Mouse (Mus musculus): ENCODE results near the gene Ints13.
A peak's percentile ranks its signal among the peaks of the same experiment; 100 is the strongest.
"Not testable (repeated sequence)": the region's sequence is repeated elsewhere in the genome, so short reads cannot be mapped to it uniquely, and the experiment has no call there.

Gene Ints13

GRCm38 (mm10) chr6:146577310-146578109, at the start of gene Ints13:
Gene Ints13, minus strand, starts transcription at chr6:146577835.
- DNase-seq (ENCODE audit: low read depth, low spot score) = peak; percentile 96

GRCm38 (mm10) chr6:146616670-146617069, 39.0 kb upstream of the Ints13 start:
- DNase-seq (ENCODE audit: low read depth, low spot score) = no peak

- no peak for DNase-seq (ENCODE audit: low read depth, low spot score)
These were observed 38.3 kb upstream of the Ints13 start for GRCm38 (mm10) chr6:146615891-146616290.

- DNase-seq (ENCODE audit: low read depth, low spot score) = no peak
These were observed 36.9 kb upstream of the Ints13 start for GRCm38 (mm10) chr6:146614541-146614940.

- no peak for DNase-seq (ENCODE audit: low read depth, low spot score)
These were observed 36.3 kb upstream of the Ints13 start for GRCm38 (mm10) chr6:146613907-146614306.

GRCm38 (mm10) chr6:146612736-146613135, 35.1 kb upstream of the Ints13 start:
- no peak for DNase-seq (ENCODE audit: low read depth, low spot score)

- DNase-seq (ENCODE audit: low read depth, low spot score) = no peak
These were observed 34.3 kb upstream of the Ints13 start for GRCm38 (mm10) chr6:146611897-146612296.

- DNase-seq (ENCODE audit: low read depth, low spot score) = no peak
These were observed 33.8 kb upstream of the Ints13 start for GRCm38 (mm10) chr6:146611385-146611784.

GRCm38 (mm10) chr6:146603651-146604050, 26.0 kb upstream of the Ints13 start:
- no peak for DNase-seq (ENCODE audit: low read depth, low spot score)

GRCm38 (mm10) chr6:146602601-146603000, 25.0 kb upstream of the Ints13 start:
- DNase-seq (ENCODE audit: low read depth, low spot score) = no peak

- DNase-seq (ENCODE audit: low read depth, low spot score) = no peak
These were observed 7.5 kb upstream of the Ints13 start for GRCm38 (mm10) chr6:146585134-146585533.

- no peak for DNase-seq (ENCODE audit: low read depth, low spot score)
These were observed 5.9 kb upstream of the Ints13 start for GRCm38 (mm10) chr6:146583366-146584046.

GRCm38 (mm10) chr6:146580381-146580926, 2.8 kb upstream of the Ints13 start:
- DNase-seq (ENCODE audit: low read depth, low spot score) = no peak

- no peak for DNase-seq (ENCODE audit: low read depth, low spot score)
These were observed 951 bp upstream of the Ints13 start for GRCm38 (mm10) chr6:146578586-146578985.

GRCm38 (mm10) chr6:146578111-146578531, 486 bp upstream of the Ints13 start:
- DNase-seq (ENCODE audit: low read depth, low spot score) = no peak

- DNase-seq (ENCODE audit: low read depth, low spot score) = no peak
These were observed 732 bp downstream of the Ints13 start, which contains the start of gene Fgfr1op2 for GRCm38 (mm10) chr6:146576903-146577302. Gene Fgfr1op2, plus strand, starts transcription at chr6:146577203.

GRCm38 (mm10) chr6:146572073-146572472, 5.6 kb downstream of the Ints13 start:
- DNase-seq (ENCODE audit: low read depth, low spot score) = no peak

GRCm38 (mm10) chr6:146562461-146562860, 15.2 kb downstream of the Ints13 start:
- not testable (repeated sequence) for DNase-seq (ENCODE audit: low read depth, low spot score)

GRCm38 (mm10) chr6:146551326-146551725, 26.3 kb downstream of the Ints13 start:
- DNase-seq (ENCODE audit: low read depth, low spot score) = no peak

GRCm38 (mm10) chr6:146550421-146550820, 27.2 kb downstream of the Ints13 start:
- DNase-seq (ENCODE audit: low read depth, low spot score) = no peak

GRCm38 (mm10) chr6:146545289-146545865, 32.3 kb downstream of the Ints13 start:
- DNase-seq (ENCODE audit: low read depth, low spot score) = no peak

GRCm38 (mm10) chr6:146544622-146545021, 33.0 kb downstream of the Ints13 start:
- no peak for DNase-seq (ENCODE audit: low read depth, low spot score)

All from brain, embryonic 18.5 days (tissue).